Mouse (Mus musculus) macrophage (primary cell): ENCODE measurements around the gene C130026I21Rik. TPM values are rescaled to one million over a fixed set of nuclear protein-coding genes. Genes with fewer than 3 reads are reported as not detected.
"Not testable (repeated sequence)": the region's sequence is repeated elsewhere in the genome, so short reads cannot be mapped to it uniquely, and the experiment has no call there.

Experiments
- H3K27ac ChIP-seq: fragments of 350-480 bp; formaldehyde crosslinking; 2 replicates; pipeline ENCODE4 v1.9.0; 2021
- H3K36me3 ChIP-seq: fragments of 350-480 bp; formaldehyde crosslinking; 2 replicates; pipeline ENCODE4 v1.9.0; 2021; ENCODE audit errors: inconsistent target
- H3K4me3 ChIP-seq: fragments of 350-480 bp; formaldehyde crosslinking; 2 replicates; pipeline ENCODE4 v1.9.0; 2021; ENCODE audit errors: inconsistent target
- H3K79me2 ChIP-seq: fragments of 350-480 bp; formaldehyde crosslinking; 2 replicates; pipeline ENCODE4 v1.9.0; 2021; ENCODE audit errors: inconsistent target
- WGBS: methylation state at CpG from one replicate; pipeline ENCODE4 v1.1.7; 2026; ENCODE audit warnings: inconsistent platforms; ENCODE audit not compliant: missing documents; 5-methylcytosine and 5-hydroxymethylcytosine counted together
- polyA plus RNA-seq: library from polyadenylated mRNA; stranded (reverse); fragments of 250-400 nt; gene quantifications from 3 replicates; pipeline ENCODE4 v1.2.4, GENCODE M21; 2018; ENCODE audit warnings: inconsistent platforms

Gene C130026I21Rik
- polyA plus RNA-seq, 1 experiment from 2014 or later: 60.6 TPM

GRCm38 (mm10) chr1:85196732-85197131 lies 73.6 kb downstream of the C130026I21Rik start:
- WGBS: 85% methylated on average over 2 of the region's 4 CpGs
- not testable (repeated sequence) for H3K27ac ChIP-seq, H3K79me2 ChIP-seq, H3K36me3 ChIP-seq, H3K4me3 ChIP-seq

GRCm38 (mm10) chr1:85193761-85194160 lies 76.6 kb downstream of the C130026I21Rik start:
- not testable (repeated sequence) for H3K4me3 ChIP-seq, H3K79me2 ChIP-seq, H3K27ac ChIP-seq, H3K36me3 ChIP-seq
- 69% methylated on average over 4 of the region's 5 CpGs for WGBS

GRCm38 (mm10) chr1:85181981-85182380 lies 88.4 kb downstream of the C130026I21Rik start:
- 86% methylated on average over 1 of the region's 3 CpGs for WGBS
- H3K27ac ChIP-seq, H3K4me3 ChIP-seq, H3K79me2 ChIP-seq, H3K36me3 ChIP-seq: not testable (repeated sequence)

GRCm38 (mm10) chr1:85178971-85179370 lies 91.4 kb downstream of the C130026I21Rik start:
- H3K27ac ChIP-seq, H3K4me3 ChIP-seq, H3K36me3 ChIP-seq, H3K79me2 ChIP-seq: not testable (repeated sequence)
- WGBS: no CpG with 5 or more reads among the region's 4 CpGs

- H3K79me2 ChIP-seq, H3K4me3 ChIP-seq, H3K27ac ChIP-seq, H3K36me3 ChIP-seq: not testable (repeated sequence)
- WGBS: 71% methylated on average over 1 of the region's 2 CpGs
These were observed 107.5 kb downstream of the C130026I21Rik start for GRCm38 (mm10) chr1:85162841-85163240.

GRCm38 (mm10) chr1:85155151-85155550 lies 115.2 kb downstream of the C130026I21Rik start:
- not testable (repeated sequence) for H3K27ac ChIP-seq, H3K79me2 ChIP-seq, H3K36me3 ChIP-seq, H3K4me3 ChIP-seq
- WGBS: 74% methylated on average over 4 of the region's 5 CpGs

GRCm38 (mm10) chr1:85133671-85134070 lies 136.7 kb downstream of the C130026I21Rik start:
- 96% methylated on average over 9 of the region's 22 CpGs for WGBS
- not testable (repeated sequence) for H3K36me3 ChIP-seq, H3K27ac ChIP-seq, H3K79me2 ChIP-seq, H3K4me3 ChIP-seq

- WGBS: 73% methylated on average over 3 of the region's 4 CpGs
- not testable (repeated sequence) for H3K79me2 ChIP-seq, H3K4me3 ChIP-seq, H3K36me3 ChIP-seq, H3K27ac ChIP-seq
These were observed 148.5 kb downstream of the C130026I21Rik start for GRCm38 (mm10) chr1:85121841-85122240.

- not testable (repeated sequence) for H3K79me2 ChIP-seq, H3K27ac ChIP-seq, H3K36me3 ChIP-seq, H3K4me3 ChIP-seq
- WGBS: 80% methylated on average over 4 of the region's 6 CpGs
These were observed 152.0 kb downstream of the C130026I21Rik start for GRCm38 (mm10) chr1:85118341-85118740.

GRCm38 (mm10) chr1:85117537-85117936 lies 152.8 kb downstream of the C130026I21Rik start:
- 86% methylated on average over 1 of the region's 6 CpGs for WGBS
- H3K79me2 ChIP-seq, H3K36me3 ChIP-seq, H3K4me3 ChIP-seq, H3K27ac ChIP-seq: not testable (repeated sequence)

- H3K36me3 ChIP-seq, H3K4me3 ChIP-seq, H3K79me2 ChIP-seq, H3K27ac ChIP-seq: not testable (repeated sequence)
- 47% methylated on average over 5 of the region's 6 CpGs for WGBS
These were observed 155.5 kb downstream of the C130026I21Rik start for GRCm38 (mm10) chr1:85114666-85115402.

GRCm38 (mm10) chr1:85114078-85114477 lies 156.3 kb downstream of the C130026I21Rik start:
- H3K27ac ChIP-seq, H3K79me2 ChIP-seq, H3K36me3 ChIP-seq, H3K4me3 ChIP-seq: not testable (repeated sequence)
- WGBS: 81% methylated on average over 3 of the region's 3 CpGs

GRCm38 (mm10) chr1:85112889-85113288 lies 157.5 kb downstream of the C130026I21Rik start:
- not testable (repeated sequence) for H3K36me3 ChIP-seq, H3K27ac ChIP-seq, H3K79me2 ChIP-seq, H3K4me3 ChIP-seq
- WGBS: 74% methylated on average over 2 of the region's 5 CpGs

- WGBS: 87% methylated on average over 6 of the region's 7 CpGs
- H3K36me3 ChIP-seq, H3K79me2 ChIP-seq, H3K4me3 ChIP-seq, H3K27ac ChIP-seq: not testable (repeated sequence)
These were observed 158.1 kb downstream of the C130026I21Rik start for GRCm38 (mm10) chr1:85112266-85112665.

- H3K79me2 ChIP-seq, H3K4me3 ChIP-seq, H3K27ac ChIP-seq, H3K36me3 ChIP-seq: not testable (repeated sequence)
- WGBS: 40% methylated on average over 5 of the region's 10 CpGs
These were observed 158.8 kb downstream of the C130026I21Rik start for GRCm38 (mm10) chr1:85111572-85111971.

GRCm38 (mm10) chr1:85110876-85111275 lies 159.5 kb downstream of the C130026I21Rik start:
- not testable (repeated sequence) for H3K27ac ChIP-seq, H3K36me3 ChIP-seq, H3K79me2 ChIP-seq, H3K4me3 ChIP-seq
- WGBS: no CpG with 5 or more reads among the region's 3 CpGs
